Mouse (Mus musculus) right cerebral cortex, adult 2 months (tissue): ENCODE data around the gene Gpr183.

Experiments
- DNase-seq, 2 experiments: peaks; one replicate each; pipeline ENCODE4 v3.0.0; 2021 to 2022; ENCODE audit warnings: low spot score in 2 of 2

Gene Gpr183

DNA sequence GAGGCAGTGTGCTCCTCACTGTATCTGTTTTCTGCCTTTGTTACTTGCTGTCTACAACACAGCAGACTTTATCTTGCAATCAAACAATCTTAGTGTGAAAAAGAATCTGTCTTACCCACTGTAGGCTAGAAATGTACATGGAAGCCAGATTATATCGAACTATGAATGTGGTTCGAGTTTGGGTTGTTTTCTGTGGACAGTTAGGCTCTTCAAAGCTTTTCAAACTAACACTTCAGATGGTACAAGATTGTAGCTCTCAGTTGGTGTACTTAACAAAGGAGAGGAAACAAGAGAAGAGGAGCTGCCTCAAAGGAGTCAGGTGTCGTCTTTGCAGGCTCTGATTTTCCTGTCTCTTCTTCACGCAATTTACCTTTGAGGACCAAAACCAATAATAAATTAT, 22.7 kb upstream of the Gpr183 start:
- DNase-seq = no peak

DNA sequence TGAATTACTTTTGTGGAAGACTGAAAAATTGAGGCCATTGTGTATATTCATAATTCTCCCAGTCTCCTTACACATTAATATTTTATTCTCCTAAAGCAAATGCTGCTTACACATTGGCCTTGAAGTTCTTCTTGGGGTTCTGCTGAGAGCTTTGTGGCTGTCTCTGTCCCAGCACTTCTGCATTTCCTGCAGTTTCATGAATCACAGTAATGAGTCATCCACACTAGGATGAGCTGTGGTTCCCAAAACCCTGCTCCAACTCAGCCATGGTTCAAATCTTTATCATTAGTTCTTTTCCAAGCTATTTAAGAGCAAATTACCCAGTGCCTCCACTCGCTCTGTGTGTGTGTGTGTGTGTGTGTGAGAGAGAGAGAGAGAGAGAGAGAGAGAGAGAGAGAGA, 22.3 kb upstream of the Gpr183 start:
- no peak for DNase-seq

DNA sequence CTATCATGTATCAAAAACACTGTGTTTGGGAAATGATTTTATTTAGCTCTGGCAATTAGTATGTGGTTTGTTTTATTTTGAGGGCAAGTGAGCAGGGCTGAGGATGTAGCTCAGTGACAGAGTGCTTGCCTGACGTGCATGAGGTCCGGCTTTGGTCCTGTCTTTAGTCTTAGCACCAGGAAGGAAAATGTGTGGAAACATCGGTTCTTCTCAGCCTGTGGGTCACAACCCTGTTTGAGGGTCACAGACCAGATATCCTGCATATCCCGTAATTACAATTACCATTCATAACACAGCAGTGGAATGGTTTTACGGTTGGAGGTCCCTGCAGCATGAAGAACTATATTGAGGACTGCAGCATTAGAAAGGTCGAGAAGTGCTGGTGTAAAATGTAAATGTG, 21.0 kb upstream of the Gpr183 start:
- no peak for DNase-seq

DNA sequence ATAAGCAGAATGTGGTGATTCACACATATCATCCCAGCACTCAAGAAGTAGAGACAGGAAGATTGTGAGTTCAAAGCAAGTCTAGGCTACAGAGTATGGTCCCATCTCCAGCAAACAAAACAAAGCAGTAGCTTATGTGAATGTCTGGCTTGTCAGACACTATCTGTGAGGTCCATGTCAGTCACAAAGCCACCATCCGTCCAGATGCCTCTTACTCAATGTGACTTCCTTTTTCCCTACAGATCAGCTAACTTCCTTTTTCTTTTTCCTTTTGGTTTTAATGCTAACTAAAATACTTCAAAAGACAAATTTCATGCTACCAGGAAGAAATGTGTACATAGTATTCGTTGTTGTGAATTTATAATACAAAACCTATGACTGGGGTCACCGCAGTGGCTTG, 20.5 kb upstream of the Gpr183 start:
- no peak for DNase-seq

DNA sequence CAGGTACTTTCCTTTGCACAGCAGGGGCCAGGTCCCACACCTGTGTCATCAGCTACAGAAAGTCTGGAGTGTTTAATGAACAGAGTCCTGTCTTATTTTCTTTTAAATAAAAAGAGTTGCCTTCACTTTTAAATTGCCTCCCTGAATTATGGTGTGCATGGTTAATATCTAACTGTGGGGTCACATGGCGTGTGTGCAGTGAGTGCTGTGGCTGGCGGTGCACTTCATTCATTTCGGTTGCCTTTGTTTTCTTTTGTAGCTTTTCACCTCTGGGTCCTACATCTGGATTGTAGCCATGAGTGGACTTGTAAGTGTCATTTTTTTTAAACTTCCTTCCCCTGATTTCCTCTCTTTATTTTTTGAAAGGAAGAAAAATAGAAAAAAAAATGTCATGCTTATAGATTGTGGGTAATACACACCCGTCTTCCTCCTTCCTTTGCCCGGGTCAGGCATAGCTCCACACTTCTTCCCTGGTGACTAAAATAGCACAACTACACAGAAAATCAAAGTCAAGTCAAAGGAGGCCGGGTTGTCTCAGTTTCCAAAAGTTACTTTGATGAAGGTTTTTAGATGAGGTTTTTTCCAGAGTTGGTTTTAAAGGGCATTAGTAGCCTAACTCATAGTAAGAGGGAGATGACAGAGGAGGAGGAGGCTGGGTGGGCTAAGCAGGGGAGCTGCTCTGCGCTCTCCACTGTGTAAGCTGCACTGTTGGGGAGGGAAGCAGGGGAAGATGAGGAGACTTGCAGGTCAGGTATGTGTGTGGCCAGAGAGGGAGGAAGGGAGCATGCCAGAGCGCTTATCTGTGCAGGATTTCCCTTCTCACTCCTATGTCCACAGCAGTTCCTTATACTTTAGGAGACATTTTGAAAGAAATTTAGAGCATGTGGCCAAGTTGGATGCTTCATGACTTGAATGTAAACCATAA, 18.3 kb upstream of the Gpr183 start:
- DNase-seq = no peak

DNA sequence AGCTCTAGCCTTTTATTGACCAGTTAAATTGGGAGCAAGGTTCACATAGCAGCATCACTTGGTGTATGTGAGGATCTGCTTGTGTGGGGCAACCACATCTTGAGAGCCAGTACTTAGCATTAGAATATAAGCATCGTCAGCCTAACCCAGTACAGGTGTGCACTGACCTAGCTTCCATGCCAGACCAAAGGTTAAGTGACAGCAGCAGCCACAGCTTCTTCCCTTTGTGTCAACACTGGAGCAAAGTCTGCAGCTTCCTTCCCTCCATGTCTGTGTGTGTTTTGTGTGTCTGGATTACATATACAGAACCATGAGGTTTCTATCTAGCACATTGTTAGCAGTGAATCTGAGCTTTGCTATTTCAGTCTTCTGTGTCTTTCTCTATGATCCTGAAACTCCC, 16.5 kb upstream of the Gpr183 start:
- DNase-seq = no peak

DNA sequence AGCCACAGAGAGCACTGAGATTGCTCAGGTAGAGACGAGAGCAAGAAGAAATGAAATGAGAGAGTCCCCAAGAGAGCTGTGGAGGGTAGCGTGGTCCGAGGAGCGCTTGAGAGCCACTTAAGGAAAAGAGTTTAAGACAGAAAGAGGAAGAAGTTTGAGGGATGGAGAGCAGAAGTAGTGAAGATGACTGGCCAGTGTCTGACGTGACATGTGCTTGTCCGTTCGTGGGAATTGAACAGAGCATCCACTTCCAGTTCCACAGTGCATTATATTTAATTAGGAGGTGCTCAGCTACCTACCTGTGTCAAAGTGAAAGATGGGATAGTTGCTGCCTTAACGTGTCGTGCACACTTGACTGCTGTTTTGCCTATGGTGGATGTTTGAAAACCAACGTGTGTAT, 8.1 kb upstream of the Gpr183 start:
- DNase-seq = no peak

DNA sequence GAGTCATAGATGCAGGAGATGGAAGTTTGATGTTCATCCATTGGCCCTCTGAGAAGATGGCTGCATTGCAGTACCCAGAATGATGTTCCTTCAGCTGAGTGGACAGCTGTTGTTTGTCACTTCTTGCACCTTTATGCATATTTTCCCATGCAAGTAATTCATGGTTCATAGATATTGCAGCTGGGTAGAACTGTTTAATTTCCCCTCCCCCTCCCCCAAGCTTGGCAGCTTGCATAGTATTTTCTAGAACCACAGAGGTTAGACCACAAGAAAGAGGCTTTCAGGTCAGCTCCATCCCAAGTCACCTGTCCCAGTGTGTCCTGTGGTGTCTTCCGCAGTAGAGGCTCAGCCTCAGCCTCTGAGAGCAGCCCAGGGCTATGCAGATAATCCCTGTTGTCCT, 5.4 kb upstream of the Gpr183 start:
- no peak for DNase-seq

DNA sequence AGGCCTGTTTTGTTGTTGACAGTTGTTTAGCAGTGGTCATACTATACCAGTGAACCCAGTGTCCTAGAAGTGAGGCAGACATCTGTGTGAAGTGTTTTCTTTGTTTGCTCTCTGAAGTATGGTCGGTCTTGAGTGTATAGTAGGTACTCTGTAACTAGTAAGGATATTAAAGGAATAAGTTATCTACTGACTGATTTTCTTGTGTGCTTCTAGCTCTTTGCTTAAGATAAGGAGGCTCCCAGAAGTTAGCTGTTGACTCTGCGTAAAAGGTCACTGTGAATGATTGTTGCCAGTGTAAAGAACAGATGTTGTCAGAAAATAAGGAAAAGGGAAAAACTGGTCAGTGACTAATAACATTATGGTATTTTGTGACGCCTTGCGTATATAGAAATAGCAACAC, 2.1 kb upstream of the Gpr183 start:
- no peak for DNase-seq

DNA sequence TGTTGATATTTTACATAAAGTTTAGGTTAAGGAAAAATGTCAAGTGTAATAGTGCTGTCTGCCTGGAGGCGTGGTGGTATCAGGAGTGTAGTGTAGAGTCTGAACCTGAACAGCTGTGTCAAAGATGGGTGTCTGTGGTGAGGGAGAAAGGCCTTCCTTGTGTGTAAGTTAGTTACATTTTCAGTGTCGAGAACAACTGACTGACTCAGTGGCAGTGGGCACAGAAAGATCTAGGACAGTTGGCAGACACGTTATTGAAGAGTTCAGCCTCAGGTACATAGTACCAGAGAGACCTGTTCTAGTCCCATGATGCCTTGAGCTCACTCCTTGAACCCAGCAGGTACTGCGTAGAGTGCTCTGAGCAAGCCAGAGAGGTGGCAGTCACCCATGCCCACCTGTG, 466 bp upstream of the Gpr183 start:
- DNase-seq = no peak

DNA sequence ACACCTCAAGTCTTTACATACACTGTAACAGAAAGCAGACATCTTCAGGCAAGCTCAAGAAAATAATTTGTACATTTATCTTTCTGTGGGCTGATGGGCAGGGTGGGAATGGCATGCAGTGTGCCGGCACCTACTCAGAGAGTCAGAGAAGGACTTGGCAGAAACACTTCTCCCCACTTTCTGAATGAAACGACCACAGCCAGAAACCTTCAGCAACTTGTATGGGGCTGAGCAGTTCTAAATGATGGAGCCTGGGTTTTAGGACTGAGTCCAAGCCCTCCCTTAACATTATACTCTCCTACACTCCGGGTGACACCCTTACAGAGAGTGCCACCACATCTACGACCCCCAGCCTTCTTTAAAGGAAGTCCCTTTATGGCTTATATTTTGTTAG, 1.1 kb downstream of the Gpr183 start:
- no peak for DNase-seq

DNA sequence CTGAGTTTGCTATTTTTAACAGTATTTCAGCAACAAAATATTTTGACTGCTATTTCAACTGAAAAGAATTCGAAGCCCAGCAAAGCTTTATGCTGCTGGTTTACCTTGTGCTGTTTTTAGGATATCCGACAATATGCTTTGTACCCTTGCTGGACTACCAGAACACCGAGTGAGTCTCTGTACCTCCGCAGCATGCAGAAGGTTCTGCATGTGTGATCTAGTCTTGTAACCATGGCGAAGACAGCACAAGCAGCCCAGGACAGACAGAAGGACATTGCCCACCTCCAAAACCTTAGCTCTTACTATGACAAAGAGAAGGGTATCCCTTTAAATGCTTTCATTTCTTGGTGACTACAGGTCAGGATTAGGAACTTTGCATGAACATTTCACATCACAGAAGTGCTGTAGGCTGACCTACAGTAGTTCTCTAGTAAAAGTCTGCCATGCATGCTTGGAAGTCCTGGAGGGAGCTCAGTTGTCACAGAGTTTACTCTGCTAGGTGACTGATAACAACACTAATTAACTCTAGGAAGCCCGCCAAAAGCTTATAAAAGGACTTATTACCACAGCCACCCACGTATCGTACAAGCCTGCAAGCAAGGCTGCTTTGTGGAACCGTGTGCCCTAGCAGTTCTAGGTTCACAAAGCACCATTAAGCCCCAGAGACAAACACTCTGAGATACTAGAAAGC, 1.6 kb downstream of the Gpr183 start:
- no peak for DNase-seq

DNA sequence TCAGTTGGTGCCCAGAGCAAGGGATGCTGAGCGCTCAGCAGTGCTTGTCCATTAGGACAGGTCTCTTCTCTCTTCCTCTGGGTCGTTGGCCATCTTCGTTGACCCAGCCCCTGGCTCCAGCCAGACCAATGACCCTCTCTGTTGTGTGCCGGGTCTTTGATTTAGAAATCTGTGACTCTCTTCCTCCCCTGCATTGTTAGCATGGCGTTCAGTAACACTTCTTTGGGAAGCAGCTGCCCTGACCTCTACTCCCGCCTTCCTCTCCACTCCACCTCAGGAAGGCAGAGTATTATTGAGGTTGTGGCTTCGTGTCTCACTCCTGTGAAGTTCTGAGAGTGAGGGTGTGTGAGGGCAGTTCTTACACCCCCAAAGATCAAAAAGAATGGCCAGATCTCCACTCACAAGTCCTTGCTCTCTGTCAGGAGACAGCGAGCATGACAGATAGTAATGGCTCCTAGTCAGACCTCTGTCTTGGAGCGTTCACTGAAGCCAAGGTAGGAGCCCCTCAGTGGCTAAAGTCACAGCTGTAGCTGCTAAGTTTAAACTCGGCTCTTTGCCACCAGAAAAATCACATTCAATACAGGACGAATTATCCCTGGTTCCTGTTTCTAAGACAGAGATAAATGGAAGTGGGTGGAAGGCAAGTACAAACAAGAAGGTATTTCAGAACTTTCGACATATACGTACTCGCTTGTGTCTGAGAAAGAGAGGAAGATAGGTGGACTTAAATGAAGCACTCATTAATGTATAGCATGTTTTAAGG, 2.7 kb downstream of the Gpr183 start:
- DNase-seq = no peak

DNA sequence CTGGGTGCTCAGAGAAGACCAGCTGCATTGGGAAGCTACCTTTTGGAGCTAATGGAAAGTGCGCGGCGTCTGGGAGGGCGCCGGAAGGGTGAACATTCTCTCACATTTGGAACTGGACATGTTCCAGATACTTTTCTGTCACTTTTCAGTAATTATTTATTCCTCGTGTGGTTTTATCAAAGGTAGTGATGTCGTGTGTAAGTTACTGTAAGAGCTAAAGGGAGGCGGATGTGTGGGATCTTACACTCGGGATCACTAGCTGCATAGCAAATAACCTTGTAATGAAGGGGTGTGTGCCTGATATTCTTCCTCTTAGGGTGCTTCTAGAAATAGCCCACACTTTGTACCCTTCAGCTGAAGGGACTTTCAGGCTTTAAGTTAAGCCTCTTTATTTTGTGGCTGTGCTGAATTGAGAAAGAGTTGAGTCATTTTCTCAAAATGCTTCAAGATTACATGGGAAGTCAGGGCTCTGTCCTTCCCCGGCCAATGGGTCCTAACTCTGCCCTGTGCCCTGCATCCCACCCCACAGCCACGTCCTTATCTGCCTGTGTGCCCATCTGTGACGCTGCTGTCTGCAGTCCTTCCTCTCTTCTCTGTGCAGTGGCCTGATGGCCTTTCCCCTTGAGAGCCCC, 3.4 kb downstream of the Gpr183 start:
- no peak for DNase-seq

DNA sequence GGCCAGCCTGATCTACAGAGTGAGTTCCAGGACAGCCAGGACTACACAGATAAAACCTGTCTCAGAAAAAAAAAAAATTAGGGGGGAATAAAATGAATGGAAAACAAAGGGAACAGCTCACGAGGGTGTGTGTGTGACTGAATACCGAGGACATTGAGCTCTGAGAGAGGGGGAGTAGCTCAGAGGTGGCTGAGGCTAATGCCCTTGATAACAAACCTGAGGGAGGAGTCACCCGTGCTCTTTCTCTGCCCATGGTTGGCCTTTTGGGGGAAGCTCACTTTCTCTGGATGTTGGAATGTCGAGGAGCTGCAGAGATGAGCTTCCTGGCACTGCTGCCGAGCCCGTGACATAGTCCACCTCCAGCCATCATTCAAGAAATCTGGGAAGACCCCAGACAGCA, 4.0 kb downstream of the Gpr183 start:
- DNase-seq = no peak

DNA sequence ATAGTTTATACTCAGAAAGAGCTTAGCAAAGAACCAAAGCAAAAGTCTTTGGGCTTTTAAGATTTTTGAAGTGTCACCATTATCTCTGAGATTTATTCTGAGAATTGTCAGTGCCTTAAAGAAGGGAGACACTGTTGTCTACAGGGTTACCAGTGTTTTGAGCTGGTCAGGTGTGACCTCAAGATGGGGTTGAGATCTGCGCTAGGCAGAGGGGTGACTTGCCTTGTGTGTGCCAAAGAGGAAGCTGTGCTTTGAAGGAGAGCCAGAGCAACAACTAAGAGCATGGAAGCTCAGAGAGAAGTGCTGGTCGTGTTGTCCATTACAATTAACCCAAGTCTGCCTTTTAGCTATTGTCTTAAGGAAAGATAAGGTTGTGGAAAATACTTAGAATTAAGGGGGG, 4.5 kb downstream of the Gpr183 start:
- DNase-seq = no peak

DNA sequence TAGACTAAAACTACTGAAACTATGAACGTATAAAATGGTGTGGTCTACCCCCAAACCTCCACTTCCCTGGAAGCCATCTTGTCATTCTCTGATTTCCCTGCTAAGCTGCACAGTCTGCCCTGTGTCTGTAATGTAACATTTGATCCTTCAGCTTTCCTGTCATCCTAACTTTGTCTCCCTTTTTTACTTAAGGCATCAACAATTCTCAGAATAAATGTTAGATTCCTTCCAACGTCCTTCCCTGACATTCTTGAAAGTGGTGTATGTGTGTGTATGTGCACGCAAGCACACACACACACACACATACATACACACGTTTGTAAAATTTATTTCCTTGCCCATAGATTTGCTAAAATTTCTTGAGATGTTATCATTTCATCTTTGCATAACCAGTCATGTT, 5.0 kb downstream of the Gpr183 start:
- no peak for DNase-seq

DNA sequence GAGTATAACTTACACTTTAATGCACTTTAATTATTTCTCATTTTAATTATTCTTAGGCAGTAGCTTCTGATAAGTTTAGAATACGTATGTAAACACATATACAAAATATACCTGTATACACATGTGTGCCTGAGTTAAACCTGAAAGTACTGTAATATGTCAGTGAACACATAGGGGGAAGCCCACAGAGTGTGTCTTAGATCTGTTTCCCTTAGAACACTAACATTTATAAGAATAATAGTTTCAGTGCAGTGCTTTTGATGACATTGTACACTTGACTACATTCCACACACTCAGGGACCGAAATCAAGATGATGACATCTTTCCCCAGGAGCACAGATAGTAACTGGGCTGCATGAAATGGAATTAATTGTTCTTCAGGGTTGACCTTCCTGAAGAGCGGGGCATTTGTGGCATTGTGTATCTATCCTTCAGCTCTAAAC, 5.4 kb downstream of the Gpr183 start:
- DNase-seq = no peak

DNA sequence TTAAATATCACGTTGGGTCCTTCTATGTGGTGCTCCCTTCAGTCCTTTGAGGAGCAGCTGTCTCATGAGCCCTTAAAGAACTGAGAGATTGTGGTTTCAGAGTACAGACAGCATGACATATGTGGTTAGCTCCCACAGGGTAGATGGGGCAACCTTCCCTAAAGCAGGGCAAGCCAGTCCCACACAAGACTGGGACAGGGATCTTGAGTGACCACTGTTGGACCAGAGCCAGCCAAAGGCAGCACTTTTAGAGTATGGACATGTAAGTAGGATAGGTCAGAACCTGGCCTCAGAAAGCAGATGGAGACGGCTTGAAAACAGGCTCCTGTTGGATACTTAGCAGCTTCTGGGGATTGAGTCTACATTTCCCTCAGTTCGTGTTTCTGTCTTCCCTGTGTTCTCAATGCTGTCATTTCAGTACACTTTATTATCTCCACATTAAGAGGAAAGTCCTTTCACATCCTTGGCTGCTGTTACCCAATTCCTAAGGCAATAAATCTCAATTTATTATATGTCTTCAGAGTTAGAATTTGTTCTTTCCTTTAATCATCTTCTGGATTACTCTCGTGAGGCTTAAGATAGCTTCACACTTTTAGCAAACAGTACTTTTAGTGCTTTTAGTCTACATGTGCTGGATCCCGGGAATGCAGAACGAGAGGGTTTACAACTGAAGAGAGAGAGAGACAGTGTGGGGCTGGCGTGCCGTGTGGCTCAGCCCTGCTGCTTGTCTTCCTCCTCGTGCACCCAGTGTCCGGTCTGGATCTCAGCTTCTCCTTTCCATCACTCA, 6.1 kb downstream of the Gpr183 start:
- DNase-seq = no peak

DNA sequence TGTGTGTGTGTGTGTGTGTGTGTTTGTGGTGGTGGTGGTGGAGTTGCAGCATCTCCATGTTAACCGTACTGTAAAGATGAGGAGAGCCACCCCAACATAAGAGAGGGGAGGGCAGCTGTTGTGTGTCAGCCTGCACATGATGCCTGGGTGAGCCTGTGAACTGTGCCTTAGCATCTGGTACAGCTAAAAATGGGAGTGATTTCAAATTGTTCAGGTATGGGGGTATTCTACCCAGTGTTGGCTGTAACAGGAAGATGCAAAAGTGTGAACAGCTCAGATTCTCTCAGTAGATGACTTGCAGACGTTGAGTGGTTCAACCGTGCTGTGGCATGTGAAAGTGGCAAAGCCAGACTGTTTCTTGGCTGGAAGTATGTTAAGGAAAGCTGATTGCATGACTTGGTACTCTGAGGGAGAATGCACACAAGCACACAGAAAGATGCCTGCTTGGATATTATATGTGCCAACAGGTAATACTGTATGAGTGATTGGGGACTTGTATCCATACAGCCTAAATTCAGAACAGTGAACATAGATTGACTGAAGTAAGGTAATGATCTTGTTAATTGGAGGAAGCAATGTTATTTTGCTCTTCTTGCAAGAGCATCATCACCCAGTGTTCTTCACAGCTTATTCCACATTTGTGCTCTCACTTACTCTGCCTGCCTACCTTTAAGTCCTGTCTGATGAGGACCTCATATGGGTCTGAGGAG, 6.8 kb downstream of the Gpr183 start:
- DNase-seq = no peak
